Mouse (Mus musculus): ENCODE measurements at regions not wholly inside any gene's neighbourhood (a gene's known extent, or its start where the extent isn't known, plus 50 kb on each side); places are given as distances from the start of the nearest gene placed in this dataset.

GRCm38 (mm10) chr7:145045230-145045629 lies 105.5 kb upstream of the Ccnd1 start:
- H3K9ac ChIP-seq (ENCODE audit: low read length) = no peak overlapping the region
- no peaks in the 10 kb centered on the region for H3K9me3 ChIP-seq (ENCODE audit: control insufficient read depth, low read length)
- H3K27ac ChIP-seq (replicated peaks) = no peak overlapping the region
- no peaks in the 10 kb centered on the region for H3K27me3 ChIP-seq (ENCODE audit: control insufficient read depth, insufficient read depth, low read length)
- 53% methylated on average over 1 of the region's 1 CpGs for WGBS
- H3K4me1 ChIP-seq (replicated peaks; ENCODE audit: control insufficient read depth, insufficient read depth) = no peaks in the 10 kb centered on the region
- H3K36me3 ChIP-seq (ENCODE audit: control insufficient read depth, insufficient read depth, low read length) = no peaks in the 10 kb centered on the region
- no peak overlapping the region for H3K4me2 ChIP-seq (replicated peaks; ENCODE audit: low read depth)
- H3K4me3 ChIP-seq (ENCODE audit: low read depth, low read length) = no peak overlapping the region
- TF ChIP-seq CTCF (IDR thresholded peaks at IDR 0.05; ENCODE audit: low read depth) = no peak
- no peak for TF ChIP-seq EP300 (optimal IDR thresholded peaks at IDR 0.05)
- no peak for ATAC-seq (ENCODE audit: low FRiP score, low TSS enrichment)
- peak; percentile 19 for DNase-seq (ENCODE audit: low spot score)

- Histone ChIP-seq H3K9ac (ENCODE audit: low read length) (no peak overlapping the region), H3K36me3 (ENCODE audit: control insufficient read depth, insufficient read depth, low read length) (no peaks in the 10 kb centered on the region), H3K4me1 (replicated peaks; ENCODE audit: control insufficient read depth, insufficient read depth) (no peaks in the 10 kb centered on the region), H3K4me3 (ENCODE audit: low read depth, low read length) (no peak overlapping the region), H3K9me3 (ENCODE audit: control insufficient read depth, low read length) (no peaks in the 10 kb centered on the region), H3K27me3 (ENCODE audit: control insufficient read depth, insufficient read depth, low read length) (no peaks in the 10 kb centered on the region), H3K27ac (replicated peaks) (no peak overlapping the region), H3K4me2 (replicated peaks; ENCODE audit: low read depth) (no peak overlapping the region)
- WGBS = 29% methylated on average over 7 of the region's 7 CpGs
- ATAC-seq (ENCODE audit: low FRiP score, low TSS enrichment) (no peak), DNase-seq (ENCODE audit: low spot score) (no peak)
- TF ChIP-seq EP300 (optimal IDR thresholded peaks at IDR 0.05) (no peak), CTCF (IDR thresholded peaks at IDR 0.05; ENCODE audit: low read depth) (no peak)
Measured at GRCm38 (mm10) chr7:145043455-145044149, 103.9 kb upstream of the Ccnd1 start.

- H3K27me3 ChIP-seq (ENCODE audit: control insufficient read depth, insufficient read depth, low read length) = no peaks in the 10 kb centered on the region
- ATAC-seq (ENCODE audit: low FRiP score, low TSS enrichment) (no peak), DNase-seq (ENCODE audit: low spot score) (no peak)
- H3K4me2 ChIP-seq (replicated peaks; ENCODE audit: low read depth) = no peak overlapping the region
- H3K9me3 ChIP-seq (ENCODE audit: control insufficient read depth, low read length) = no peaks in the 10 kb centered on the region
- no peaks in the 10 kb centered on the region for H3K36me3 ChIP-seq (ENCODE audit: control insufficient read depth, insufficient read depth, low read length)
- H3K27ac ChIP-seq (replicated peaks) = no peak overlapping the region
- 64% methylated on average over 8 of the region's 8 CpGs for WGBS
- no peaks in the 10 kb centered on the region for H3K4me1 ChIP-seq (replicated peaks; ENCODE audit: control insufficient read depth, insufficient read depth)
- H3K4me3 ChIP-seq (ENCODE audit: low read depth, low read length) = no peak overlapping the region
- TF ChIP-seq CTCF (IDR thresholded peaks at IDR 0.05; ENCODE audit: low read depth) (no peak), EP300 (optimal IDR thresholded peaks at IDR 0.05) (no peak)
- H3K9ac ChIP-seq (ENCODE audit: low read length) = no peak overlapping the region
Measured at GRCm38 (mm10) chr7:145040871-145041270, 101.1 kb upstream of the Ccnd1 start.

- WGBS = 50% methylated on average over 1 of the region's 1 CpGs
- H3K4me2 ChIP-seq (replicated peaks; ENCODE audit: low read depth) = no peak overlapping the region
- no peak overlapping the region for H3K4me3 ChIP-seq (ENCODE audit: low read depth, low read length)
- peaks cover 2% of the 10 kb centered on the region; the same call in 1 of the 2 replicates for H3K4me1 ChIP-seq (replicated peaks; ENCODE audit: control insufficient read depth, insufficient read depth)
- no peaks in the 10 kb centered on the region for H3K9me3 ChIP-seq (ENCODE audit: control insufficient read depth, low read length)
- H3K27me3 ChIP-seq (ENCODE audit: control insufficient read depth, insufficient read depth, low read length) = no peaks in the 10 kb centered on the region
- no peak overlapping the region for H3K9ac ChIP-seq (ENCODE audit: low read length)
- no peak for ATAC-seq (ENCODE audit: low FRiP score, low TSS enrichment)
- TF ChIP-seq CTCF (IDR thresholded peaks at IDR 0.05; ENCODE audit: low read depth) (no peak), EP300 (optimal IDR thresholded peaks at IDR 0.05) (no peak)
- H3K36me3 ChIP-seq (ENCODE audit: control insufficient read depth, insufficient read depth, low read length) = no peaks in the 10 kb centered on the region
- H3K27ac ChIP-seq (replicated peaks) = no peak overlapping the region
- no peak for DNase-seq (ENCODE audit: low spot score)
Measured at GRCm38 (mm10) chr7:145034385-145034784, 94.7 kb upstream of the Ccnd1 start.

- Histone ChIP-seq H3K9me3 (ENCODE audit: control insufficient read depth, low read length) (no peaks in the 10 kb centered on the region), H3K27me3 (ENCODE audit: control insufficient read depth, insufficient read depth, low read length) (no peaks in the 10 kb centered on the region), H3K9ac (ENCODE audit: low read length) (no peak overlapping the region), H3K4me3 (ENCODE audit: low read depth, low read length) (peak overlapping the region; percentile 26), H3K4me2 (replicated peaks; ENCODE audit: low read depth) (peak overlapping the region; percentile 64; the same call in 1 of the 2 replicates), H3K4me1 (replicated peaks; ENCODE audit: control insufficient read depth, insufficient read depth) (peaks cover 2% of the 10 kb centered on the region; the same call in 1 of the 2 replicates), H3K27ac (replicated peaks) (no peak overlapping the region), H3K36me3 (ENCODE audit: control insufficient read depth, insufficient read depth, low read length) (no peaks in the 10 kb centered on the region)
- TF ChIP-seq EP300 (optimal IDR thresholded peaks at IDR 0.05) (no peak), CTCF (IDR thresholded peaks at IDR 0.05; ENCODE audit: low read depth) (no peak)
- DNase-seq (ENCODE audit: low spot score) (no peak), ATAC-seq (ENCODE audit: low FRiP score, low TSS enrichment) (peak; percentile 7; the same call in 1 of the 2 replicates)
- WGBS = 18% methylated on average over 7 of the region's 7 CpGs
Measured at GRCm38 (mm10) chr7:145031275-145031674, 91.5 kb upstream of the Ccnd1 start.

GRCm38 (mm10) chr7:145030635-145031141 lies 91.0 kb upstream of the Ccnd1 start:
- under 1% methylated on average over 22 of the region's 22 CpGs for WGBS
- Histone ChIP-seq H3K9me3 (ENCODE audit: control insufficient read depth, low read length) (no peaks in the 10 kb centered on the region), H3K27me3 (ENCODE audit: control insufficient read depth, insufficient read depth, low read length) (no peaks in the 10 kb centered on the region), H3K9ac (ENCODE audit: low read length) (peak overlapping the region; percentile 45), H3K4me1 (replicated peaks; ENCODE audit: control insufficient read depth, insufficient read depth) (peaks cover 2% of the 10 kb centered on the region; the same call in 1 of the 2 replicates), H3K4me2 (replicated peaks; ENCODE audit: low read depth) (peak overlapping the region; percentile 64), H3K27ac (replicated peaks) (peak overlapping the region; percentile 30; the same call in 1 of the 2 replicates), H3K36me3 (ENCODE audit: control insufficient read depth, insufficient read depth, low read length) (no peaks in the 10 kb centered on the region), H3K4me3 (ENCODE audit: low read depth, low read length) (peak overlapping the region; percentile 26)
- ATAC-seq (ENCODE audit: low FRiP score, low TSS enrichment) (peak; percentile 83), DNase-seq (ENCODE audit: low spot score) (peak; percentile 81)
- TF ChIP-seq CTCF (IDR thresholded peaks at IDR 0.05; ENCODE audit: low read depth) (0 out of 2 replicates have a peak, but pooled peaks have one; percentile 4), EP300 (optimal IDR thresholded peaks at IDR 0.05) (no peak)

Measured in stomach, postnatal 0 days (tissue).